Mouse (Mus musculus): ENCODE results near the gene Vps36.

GRCm38 (mm10) chr8:22145831-22146230 is 46.8 kb upstream of the Vps36 start:
- TF ChIP-seq CTCF (IDR thresholded peaks at IDR 0.05 in 2 of 3, conservative IDR thresholded peaks at IDR 0.05 in 1 of 3; ENCODE audit: control insufficient read depth in 1 of 3, insufficient read depth in 1 of 3, low read depth in 2 of 3, low read length in 3 of 3, poor library complexity in 1 of 3, severe bottlenecking in 1 of 3) (no peak), NELFE (IDR thresholded peaks at IDR 0.05; ENCODE audit: low read depth, low read length) (no peak), EP300 (IDR thresholded peaks at IDR 0.05; ENCODE audit: low read depth in 1 of 2, low read length in 2 of 2) (no peak), BHLHE40 (IDR thresholded peaks at IDR 0.05; ENCODE audit: borderline replicate concordance, low read depth, low read length) (no peak), GABPA (IDR thresholded peaks at IDR 0.05; ENCODE audit: low read depth, low read length) (no peak), MAFK (IDR thresholded peaks at IDR 0.05; ENCODE audit: borderline replicate concordance, low read depth, low read length) (no peak), POLR2A (IDR thresholded peaks at IDR 0.05; ENCODE audit: control insufficient read depth in 1 of 2, insufficient read depth in 1 of 2, low read depth in 1 of 2, low read length in 2 of 2, poor library complexity in 1 of 2) (no peak), ZC3H11A (IDR thresholded peaks at IDR 0.05; ENCODE audit: low read depth, low read length) (no peak)

Measured in MEL (cell line).